Mouse (Mus musculus) ovary, adult 2 months (tissue): Measurements from ENCODE around the gene Lypd3. TPM values are rescaled to one million over a fixed set of nuclear protein-coding genes. Genes with fewer than 3 reads are reported as not detected.

Experiments used
- polyA plus RNA-seq: library from polyadenylated mRNA; depleted of rRNA; stranded (reverse); fragments of >200 nt; gene quantifications from 2 replicates; pipeline ENCODE4 v1.2.3, GENCODE M21; 2012; rRNA removed

Gene Lypd3
- polyA plus RNA-seq, result 3.0 and 3.6 TPM in 2 replicates

DNA sequence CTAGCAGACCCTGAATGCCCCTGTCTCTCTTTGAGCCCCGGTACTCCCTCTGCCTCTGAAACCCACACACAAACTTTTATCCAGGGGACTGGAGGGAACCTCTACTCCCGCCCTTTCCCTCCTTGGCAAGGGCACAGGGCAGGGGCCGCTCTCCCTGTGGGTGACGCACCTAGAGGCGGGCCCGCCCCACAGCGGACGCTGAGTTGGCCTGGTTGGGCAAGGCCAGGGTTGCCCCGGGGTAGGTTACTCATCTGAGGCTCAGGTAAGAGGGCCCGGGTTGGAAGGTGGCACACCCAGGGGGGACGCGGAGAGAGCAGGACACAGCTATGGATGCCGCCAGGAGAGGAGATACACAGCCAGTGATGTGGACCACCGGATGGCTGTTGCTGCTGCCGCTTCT lies at the start of gene Lypd3:
TSS of gene Lypd3 (plus strand) at position 287 of the 400 bp plus-strand sequence.

DNA sequence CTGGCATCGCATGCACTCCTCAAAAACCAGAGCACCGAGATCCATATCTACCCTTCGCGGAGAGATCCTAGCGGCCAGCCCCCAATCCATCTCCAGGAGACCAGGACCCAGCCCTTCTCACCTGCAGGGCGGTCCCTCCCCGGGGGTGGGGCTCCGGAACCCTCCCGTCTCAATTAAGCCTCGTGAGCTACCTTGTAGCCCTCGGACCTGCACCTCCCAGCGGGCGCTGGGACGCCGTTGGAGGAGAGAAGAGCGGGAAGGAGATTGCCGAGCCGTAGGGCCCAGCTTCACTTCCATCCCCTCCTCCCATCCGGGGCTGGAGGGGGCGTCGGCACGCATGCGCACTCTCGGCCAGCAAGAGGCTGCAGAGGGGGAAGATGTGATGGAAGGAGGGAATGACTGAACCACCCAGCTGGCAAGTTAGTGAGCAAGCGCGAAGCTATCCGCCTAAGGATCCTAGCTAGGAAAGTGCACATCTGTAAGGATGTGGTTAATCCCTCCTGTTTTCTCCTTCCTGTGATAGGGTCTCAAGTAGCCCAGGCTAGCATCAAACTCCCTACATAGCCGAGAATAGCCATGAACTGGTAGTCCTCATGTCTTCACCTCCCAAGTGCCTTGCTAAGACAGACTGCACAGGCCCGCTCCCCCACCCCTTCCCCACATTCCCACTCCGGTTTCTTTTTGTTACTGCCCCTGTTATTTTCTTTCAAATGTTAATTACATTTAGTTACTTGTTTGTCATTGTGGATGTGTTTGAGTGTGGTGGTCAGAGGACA lies 48.8 kb upstream of the Lypd3 start, which contains the start of the genes Ethe1 and Zfp575:
TSS of gene Ethe1 (plus strand) at position 214 of the 776 bp plus-strand sequence.
TSS of gene Zfp575 (minus strand) at position 312 of the 776 bp plus-strand sequence.

DNA sequence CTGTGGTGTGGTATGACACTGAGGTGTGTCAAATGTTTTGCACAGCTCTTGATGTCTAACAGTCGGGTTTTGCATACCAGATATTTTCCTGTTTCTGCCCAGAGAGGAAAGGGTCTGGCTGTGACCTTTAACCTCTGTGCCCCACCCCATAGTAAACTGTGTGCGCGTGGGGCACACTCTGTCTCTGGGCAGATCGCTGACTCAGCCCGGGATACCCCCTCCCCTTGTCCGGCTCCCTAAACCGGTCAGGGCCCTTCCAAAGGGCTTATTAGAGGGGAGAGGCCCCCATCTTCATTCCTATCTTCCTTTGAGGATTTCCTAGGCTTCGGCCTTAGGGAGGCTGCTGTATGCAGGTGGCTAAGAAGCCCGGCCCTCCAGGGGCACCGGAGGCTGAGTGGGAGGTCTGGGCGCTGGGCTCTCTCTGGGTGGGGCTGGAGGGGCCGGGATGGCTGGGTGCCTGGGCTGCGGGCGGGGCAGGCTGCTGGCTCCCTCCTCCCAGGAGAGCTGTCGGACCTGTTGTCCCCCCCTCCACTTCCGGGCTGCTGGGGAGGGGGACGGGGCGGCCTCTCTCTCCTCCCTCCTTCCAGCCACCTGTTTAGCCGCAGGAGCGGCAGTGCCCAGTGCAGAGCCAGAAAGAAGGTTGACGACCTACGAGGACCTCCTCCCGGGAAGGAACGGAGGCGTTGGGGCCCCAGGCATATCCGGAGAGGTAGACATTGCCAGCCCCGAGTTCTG lies 26.0 kb upstream of the Lypd3 start, which contains the start of gene Phldb3:
TSS of gene Phldb3 (plus strand) at position 620 of the 735 bp plus-strand sequence.

DNA sequence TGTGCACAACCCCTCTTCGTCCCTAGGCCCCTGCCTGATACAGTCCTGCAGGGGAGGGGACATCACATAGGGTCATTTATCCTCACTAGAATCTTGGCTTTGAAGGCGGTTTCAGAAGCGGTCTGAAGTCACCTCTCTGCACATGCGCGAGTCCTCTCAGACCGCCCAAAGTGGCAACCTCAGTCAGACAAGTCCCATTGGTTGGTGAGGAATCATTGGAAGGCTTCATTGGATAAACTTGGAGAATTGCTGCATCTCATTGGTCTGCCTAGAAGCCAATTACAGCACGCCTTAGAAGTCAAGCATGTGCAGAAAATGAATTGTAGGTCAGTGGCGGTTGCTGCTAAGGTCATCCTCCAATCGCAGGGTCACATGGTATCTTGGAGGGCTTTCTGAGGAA lies 40.2 kb downstream of the Lypd3 start, which contains the start of gene Tex101:
TSS of gene Tex101 (minus strand) at position 101 of the 400 bp plus-strand sequence.

Other genes with a start within 250 kb of the Lypd3 start
- gene Smg9, start 236.9 kb upstream of the Lypd3 start, polyA plus RNA-seq, result 57.8 and 74.7 TPM in 2 replicates
- gene Irgc1, start 184.3 kb upstream of the Lypd3 start, polyA plus RNA-seq, result 0.09 and 0.11 TPM in 2 replicates
- gene Plaur, start 174.1 kb upstream of the Lypd3 start, polyA plus RNA-seq, result 14.4 and 15.2 TPM in 2 replicates
- gene Cadm4, start 154.5 kb upstream of the Lypd3 start, polyA plus RNA-seq, result 39.2 and 47.2 TPM in 2 replicates
- 64.6 and 76.6 TPM in 2 replicates for gene Zfp428, start 129.5 kb upstream of the Lypd3 start, polyA plus RNA-seq
- gene AC161166.1, start 124.1 kb upstream of the Lypd3 start, polyA plus RNA-seq, result not detected in 2 replicates
- 21.1 and 23.3 TPM in 2 replicates for gene Irgq, start 105.9 kb upstream of the Lypd3 start, polyA plus RNA-seq
- gene Pinlyp, start 90.4 kb upstream of the Lypd3 start, polyA plus RNA-seq, result 7.3 and 9.0 TPM in 2 replicates
- 68.3 and 73.5 TPM in 2 replicates for gene Xrcc1, start 90.3 kb upstream of the Lypd3 start, polyA plus RNA-seq
- 29.5 and 37.1 TPM in 2 replicates for gene Ethe1, start 49.0 kb upstream of the Lypd3 start, polyA plus RNA-seq
- gene Zfp575, start 48.9 kb upstream of the Lypd3 start, polyA plus RNA-seq, result 0.87 and 0.89 TPM in 2 replicates
- gene Phldb3, start 25.8 kb upstream of the Lypd3 start, polyA plus RNA-seq, result 2.6 and 3.5 TPM in 2 replicates
- gene Tex101, start 40.1 kb downstream of the Lypd3 start, polyA plus RNA-seq, result not detected in 2 replicates
- gene BC049730, start 72.7 kb downstream of the Lypd3 start, polyA plus RNA-seq, result not detected in 2 replicates
- gene Gm4763, start 90.4 kb downstream of the Lypd3 start, polyA plus RNA-seq, result not detected in 2 replicates
- 3.6 and 5.0 TPM in 2 replicates for gene Cd177, start 123.8 kb downstream of the Lypd3 start, polyA plus RNA-seq
- 0.25 and 0.35 TPM in 2 replicates for gene Ceacam10, start 140.7 kb downstream of the Lypd3 start, polyA plus RNA-seq
- gene Gm9844, start 225.7 kb downstream of the Lypd3 start, polyA plus RNA-seq, result 0.84 and 1.3 TPM in 2 replicates
- not detected in 2 replicates for gene Lypd4, start 233.4 kb downstream of the Lypd3 start, polyA plus RNA-seq
- gene Dmrtc2, start 233.5 kb downstream of the Lypd3 start, polyA plus RNA-seq, result not detected in 2 replicates
- gene Rps19, start 247.8 kb downstream of the Lypd3 start, polyA plus RNA-seq, result 750 and 831 TPM in 2 replicates